Mouse (Mus musculus): ENCODE data around the gene Castor2. TPM values are rescaled to one million over a fixed set of nuclear protein-coding genes. Genes with fewer than 3 reads are reported as not detected.

Gene Castor2
- polyA plus RNA-seq (2017; shearing (Covaris generic)): 4.7 TPM

GRCm38 (mm10) chr5:134099496-134100211, at the start of gene Castor2:
Castor2 (plus strand) TSS chr5:134099711.

GRCm38 (mm10) chr5:134176169-134176881, 76.8 kb downstream of the Castor2 start, which contains the start of gene Rcc1l:
Rcc1l (minus strand) TSS chr5:134176774.

DNA sequence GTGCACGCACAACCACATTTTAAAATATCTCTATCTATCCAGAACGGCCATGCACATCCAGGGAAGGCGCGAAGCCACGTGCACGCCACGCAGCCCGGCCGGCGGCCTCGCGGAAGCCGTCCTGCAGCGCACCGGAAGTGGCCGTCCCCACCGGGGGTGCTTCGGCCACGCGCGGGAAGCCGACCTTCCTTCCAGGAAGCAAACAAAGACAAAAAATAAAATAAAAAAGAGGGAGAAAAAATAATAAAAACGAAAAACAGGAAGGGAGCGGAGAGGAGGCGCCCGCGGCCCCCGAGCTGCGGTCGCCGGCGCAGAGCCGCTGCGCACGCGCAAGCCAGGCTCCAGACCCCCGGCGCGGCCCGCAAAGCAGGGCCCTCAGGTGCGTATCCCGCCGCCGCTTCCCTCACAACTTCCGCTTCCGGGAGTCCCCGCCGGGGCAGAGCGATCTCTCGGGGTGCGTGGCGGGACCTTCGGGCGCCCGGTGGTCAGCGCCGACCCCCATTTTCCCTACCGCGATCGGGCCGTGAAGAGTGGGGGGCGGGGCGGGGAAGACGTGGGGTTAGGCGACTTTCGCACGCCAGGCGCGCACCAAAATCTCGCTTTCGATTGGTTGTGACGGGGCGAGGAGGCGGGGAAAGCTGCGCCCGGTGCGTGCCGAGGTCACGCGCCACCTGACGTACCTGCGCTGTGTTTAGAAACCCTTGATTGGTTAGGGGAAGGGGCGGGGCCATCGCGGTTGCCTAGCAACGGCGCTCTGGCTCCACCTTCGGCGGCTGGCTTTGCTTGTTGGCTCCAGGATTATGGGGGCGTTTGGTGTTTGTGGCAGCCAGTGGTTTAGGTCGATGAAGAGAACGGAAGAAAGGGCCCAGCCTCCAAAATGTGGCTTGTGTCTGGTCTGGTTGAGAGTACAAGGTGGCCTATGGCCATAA, 84.6 kb downstream of the Castor2 start, which contains the start of gene Gtf2ird2:
Gtf2ird2 (plus strand) TSS at position 140 of the 929 bp plus-strand sequence.

Other genes starting within 250 kb of the Castor2 start
- gene Rcc1l, start 77.1 kb downstream of the Castor2 start, polyA plus RNA-seq (2017; shearing (Covaris generic)): 17.2 TPM
- 6.8 TPM for gene Gtf2ird2, start 84.3 kb downstream of the Castor2 start, polyA plus RNA-seq (2017; shearing (Covaris generic))
- gene Ncf1, start 129.9 kb downstream of the Castor2 start, polyA plus RNA-seq (2017; shearing (Covaris generic)): 5.4 TPM
- 258 TPM for gene Gtf2i, start 215.0 kb downstream of the Castor2 start, polyA plus RNA-seq (2017; shearing (Covaris generic))

All from effector memory CD4-positive, alpha-beta T cell, adult 7 months (primary cell).